Mouse (Mus musculus) CH12.LX (cell line): ENCODE measurements around the gene Ulk4. TPM values are rescaled to one million over a fixed set of nuclear protein-coding genes. Genes with fewer than 3 reads are reported as not detected.

Experiments used
- DNase-seq: peaks from one replicate; pipeline ENCODE4 v3.0.0-alpha.2; 2013; ENCODE audit errors: extremely low read depth
- H3K27ac ChIP-seq: 2 replicates; pipeline ENCODE4 v1.5.1; 2012; ENCODE audit warnings: low read depth, mild to moderate bottlenecking, control low read depth, moderate library complexity; ENCODE audit not compliant: insufficient read depth
- H3K27me3 ChIP-seq: replicated peaks from 2 replicates; pipeline ENCODE3; 2012; ENCODE audit warnings: inconsistent platforms
- H3K36me3 ChIP-seq, 2 experiments: replicated peaks in 1 of 2; 2 replicates each; pipeline versions ENCODE3 to v1.6.1; 2012; ENCODE audit warnings: inconsistent platforms in 1 of 2, low read length in 1 of 2, mild to moderate bottlenecking in 1 of 2, mixed read lengths in 1 of 2, moderate library complexity in 1 of 2; ENCODE audit not compliant: control insufficient read depth in 1 of 2, insufficient read depth in 1 of 2
- H3K4me1 ChIP-seq, 2 experiments: 2 replicates each; pipeline ENCODE4 v1.6.1; 2012; ENCODE audit warnings: inconsistent platforms in 1 of 2, moderate library complexity in 1 of 2; ENCODE audit not compliant: insufficient read depth in 2 of 2, control insufficient read depth in 1 of 2
- H3K4me2 ChIP-seq: 2 replicates; pipeline ENCODE4 v1.6.1; 2012; ENCODE audit warnings: low read depth, mild to moderate bottlenecking, control low read depth; ENCODE audit not compliant: poor library complexity, insufficient read depth, severe bottlenecking
- H3K4me3 ChIP-seq, 3 experiments: fragments of 150-350 bp in 1 of 3; sonication (generic) in 1 of 3; replicated peaks in 1 of 3; 2 replicates each; pipeline versions ENCODE3 to v1.5.1; 2011 to 2012; ENCODE audit warnings: low read depth in 2 of 3, low read length in 2 of 3, mild to moderate bottlenecking in 2 of 3, moderate library complexity in 2 of 3, control low read depth in 1 of 3, improper control_type of control experiment in 1 of 3, inconsistent platforms in 1 of 3, mixed read lengths in 1 of 3; ENCODE audit not compliant: poor library complexity in 1 of 3
- H3K79me2 ChIP-seq: replicated peaks from 2 replicates; pipeline ENCODE4 v1.6.1; 2012; ENCODE audit warnings: mild to moderate bottlenecking, moderate library complexity; ENCODE audit not compliant: control insufficient read depth, poor library complexity, insufficient read depth, severe bottlenecking; ENCODE audit errors: extremely low read depth
- H3K9ac ChIP-seq: 2 replicates; pipeline ENCODE4 v1.6.1; 2012; ENCODE audit warnings: low read depth, mild to moderate bottlenecking, control low read depth, moderate library complexity; ENCODE audit not compliant: insufficient read depth
- H3K9me3 ChIP-seq: replicated peaks from 2 replicates; pipeline ENCODE3; 2012; ENCODE audit warnings: low read length, inconsistent platforms, mixed read lengths
- BHLHE40 ChIP-seq: IDR thresholded peaks from 2 replicates; pipeline ENCODE4 v1.6.1; 2011; ENCODE audit warnings: mild to moderate bottlenecking, low read depth, low read length, improper control_type of control experiment
- CHD1 ChIP-seq: IDR thresholded peaks from 2 replicates; pipeline ENCODE4 v1.6.1; 2012; ENCODE audit warnings: low read depth, low read length, improper control_type of control experiment, inconsistent platforms
- E2F4 ChIP-seq: IDR thresholded peaks from 2 replicates; pipeline ENCODE4 v1.6.1; 2011; ENCODE audit warnings: low read depth, low read length, improper control_type of control experiment; ENCODE audit not compliant: insufficient replicate concordance
- EP300 ChIP-seq: IDR thresholded peaks from 2 replicates; pipeline ENCODE4 v1.6.1; 2011; ENCODE audit warnings: low read length, improper control_type of control experiment
- IRF4 ChIP-seq: IDR thresholded peaks from 2 replicates; pipeline ENCODE4 v1.6.1; 2014; ENCODE audit warnings: low read depth, mild to moderate bottlenecking, inconsistent platforms, low read length, improper control_type of control experiment
- JUN ChIP-seq: IDR thresholded peaks from 2 replicates; pipeline ENCODE4 v1.6.1; 2011; ENCODE audit warnings: low read depth, mild to moderate bottlenecking, low read length, improper control_type of control experiment, moderate library complexity; ENCODE audit not compliant: insufficient read depth
- JUND ChIP-seq: conservative IDR thresholded peaks from 2 replicates; pipeline ENCODE4 v1.6.1; 2011; ENCODE audit warnings: low read depth, low read length, improper control_type of control experiment
- KAT2A ChIP-seq: IDR thresholded peaks from 2 replicates; pipeline ENCODE4 v1.6.1; 2012; ENCODE audit warnings: low read length, improper control_type of control experiment, inconsistent platforms; ENCODE audit not compliant: insufficient replicate concordance
- MAX ChIP-seq: IDR thresholded peaks from 2 replicates; pipeline ENCODE4 v1.6.1; 2011; ENCODE audit warnings: low read length, improper control_type of control experiment
- MXI1 ChIP-seq: IDR thresholded peaks from 2 replicates; pipeline ENCODE4 v1.6.1; 2011; ENCODE audit warnings: mild to moderate bottlenecking, low read depth, low read length, improper control_type of control experiment
- MYC ChIP-seq: IDR thresholded peaks from 2 replicates; pipeline ENCODE4 v1.6.1; 2011; ENCODE audit warnings: low read depth, mild to moderate bottlenecking, improper control_type of control experiment, low read length
- PAX5 ChIP-seq: IDR thresholded peaks from 2 replicates; pipeline ENCODE4 v1.6.1; 2012; ENCODE audit warnings: low read length, inconsistent platforms, mixed read lengths
- POLR2AphosphoS2 ChIP-seq: IDR thresholded peaks from 2 replicates; pipeline ENCODE4 v1.6.1; 2011; ENCODE audit warnings: low read depth, low read length, improper control_type of control experiment
- SMC3 ChIP-seq: IDR thresholded peaks from 2 replicates; pipeline ENCODE4 v1.6.1; 2011; ENCODE audit warnings: low read depth, low read length, improper control_type of control experiment
- TBP ChIP-seq: conservative IDR thresholded peaks from 2 replicates; pipeline ENCODE4 v1.6.1; 2011; ENCODE audit warnings: low read depth, low read length, improper control_type of control experiment
- ZC3H11A ChIP-seq: IDR thresholded peaks from 2 replicates; pipeline ENCODE4 v1.6.1; 2012; ENCODE audit warnings: low read depth, mild to moderate bottlenecking, inconsistent platforms, low read length, improper control_type of control experiment
- ZNF384 ChIP-seq: IDR thresholded peaks from 2 replicates; pipeline ENCODE4 v1.6.1; 2012; ENCODE audit warnings: low read depth, low read length, improper control_type of control experiment, inconsistent platforms
- dilution Hi-C: fragments of 300-500 bp; cut with MboI; formaldehyde crosslinking; loops from 2 replicates; pipeline ENCODE4 v1.14.3; 2020; ENCODE audit warnings: low sequenced_read_pairs; ENCODE audit not compliant: extremely low pct_unique_long_range_greater_than_20kb, extremely low pct_ligation_motif_present
- in situ Hi-C: fragments of 300-500 bp; cut with MboI; formaldehyde crosslinking; loops from 3 replicates; pipeline ENCODE4 v1.14.3; 2019; ENCODE audit warnings: low sequenced_read_pairs, low pct_ligation_motif_present, low pct_unique_long_range_greater_than_20kb, mixed read lengths
- polyA plus RNA-seq: library from polyadenylated mRNA; unstranded; fragments of >175 nt; gene quantifications from 2 replicates; pipeline ENCODE4 v1.2.1, GENCODE M21; 2012; ENCODE audit warnings: low read depth; ENCODE audit not compliant: insufficient read length
- total RNA-seq, 2 experiments: library from RNA; depleted of rRNA; stranded (reverse); fragments of 300-350 nt in 1 of 2; fragments of >200 nt in 1 of 2; gene quantifications; 2 replicates each; pipeline ENCODE4 v1.2.3; 2012 to 2014

The Ulk4 gene
- total and polyA plus RNA-seq, 3 experiments, result 1.6 to 25.8 (median 18.5) TPM

DNA sequence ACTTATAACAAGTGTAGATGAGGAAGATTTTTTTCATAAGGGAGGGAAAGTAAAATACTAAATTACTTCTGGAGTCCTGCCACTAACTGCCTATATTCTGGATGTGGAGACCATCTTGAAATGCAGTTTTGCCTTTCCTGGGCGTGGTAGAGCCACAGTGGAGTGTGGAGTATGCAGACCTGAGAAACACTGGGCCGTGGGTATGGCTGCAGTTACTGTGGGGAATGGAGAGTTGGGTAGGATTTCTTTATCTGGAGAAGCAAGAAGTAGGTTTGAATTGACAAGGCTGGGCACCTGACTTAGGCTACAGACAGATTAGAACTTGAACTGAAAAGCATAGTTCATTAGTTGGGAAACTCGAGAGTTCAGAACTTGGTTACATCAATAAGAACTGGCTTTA, 332.8 kb downstream of the Ulk4 start:
- no peak overlapping the region for H3K4me3 ChIP-seq
- no peak overlapping the region for H3K9ac ChIP-seq
- H3K27ac ChIP-seq, result no peak overlapping the region
- in situ Hi-C loops (no loop called here), dilution Hi-C loops (no loop called here)
- peaks cover 3 to 78% of the 10 kb centered on the region in 2 experiments for H3K36me3 ChIP-seq
- no peaks in the 10 kb centered on the region for H3K27me3 ChIP-seq
- no peak for DNase-seq
- peaks cover 13 to 89% of the 10 kb centered on the region in 2 experiments for H3K4me1 ChIP-seq
- no peak for TF ChIP-seq KAT2A
- no peak for TF ChIP-seq JUN
- TF ChIP-seq POLR2AphosphoS2, result no peak
- no peak for TF ChIP-seq PAX5
- no peak overlapping the region for H3K4me2 ChIP-seq
- no peaks in the 10 kb centered on the region for H3K9me3 ChIP-seq
- peaks cover 98% of the 10 kb centered on the region for H3K79me2 ChIP-seq

GRCm38 (mm10) chr9:120943757-120944156, 333.2 kb downstream of the Ulk4 start:
- H3K27ac ChIP-seq, result no peak overlapping the region
- H3K79me2 ChIP-seq, result peaks cover 98% of the 10 kb centered on the region
- in situ Hi-C loops, result no loop called here
- no peak overlapping the region for H3K4me3 ChIP-seq
- peaks cover 13 to 93% of the 10 kb centered on the region in 2 experiments for H3K4me1 ChIP-seq
- H3K27me3 ChIP-seq, result no peaks in the 10 kb centered on the region
- H3K9me3 ChIP-seq, result no peaks in the 10 kb centered on the region
- TF ChIP-seq MYC, result no peak
- TF ChIP-seq IRF4, result peak; percentile 78
- TF ChIP-seq BHLHE40, result peak; percentile 57
- TF ChIP-seq JUND, result peak; percentile 43; the same call in 1 of the 2 replicates
- no peak for TF ChIP-seq TBP
- no peak for TF ChIP-seq MXI1
- TF ChIP-seq ZNF384, result no peak
- TF ChIP-seq SMC3, result no peak
- TF ChIP-seq CHD1, result no peak
- no peak for TF ChIP-seq ZC3H11A
- 0 out of 2 replicates have a peak, but pooled peaks have one; percentile 19 for TF ChIP-seq EP300
- no peak for TF ChIP-seq MAX
- no peak for TF ChIP-seq E2F4
- TF ChIP-seq, all 38 proteins: peak for 4
- dilution Hi-C loops, result no loop called here
- no peak for DNase-seq
- H3K4me2 ChIP-seq, result no peak overlapping the region
- H3K36me3 ChIP-seq, result peaks cover 3 to 77% of the 10 kb centered on the region in 2 experiments
- no peak overlapping the region for H3K9ac ChIP-seq
